In genomic region chr3:9400886-9401221, GRCm38 (mm10) we compare ENCODE assay signal across 11 mouse cellular contexts.
DNase-seq lines count a peak whose midpoint lies in the region; ATAC-seq and TF ChIP-seq lines count a peak whose summit lies in the region.
"Had no signal": no experiment of that assay in that cellular context is flagged by ENCODE, and none has a peak within 500 bp of the region (broad histone marks: within the 10 kb centered on the region; RNA-seq: fewer than 3 reads in every experiment).

No protein-coding gene starts in this region.

- no peaks in the 10 kb centered on the region for H3K9me3 ChIP-seq in heart, embryonic 10.5 days
- no peaks in the 10 kb centered on the region for H3K9me3 ChIP-seq in lung, embryonic 14.5 days (ENCODE audit: low read depth, low read length)
- H3K9me3 ChIP-seq in stomach, embryonic 16.5 days (replicated peaks; ENCODE audit: control insufficient read depth, low read length): no peaks in the 10 kb centered on the region
- H3K9me3 ChIP-seq: liver, embryonic 12.5 days; midbrain, embryonic 13.5 days had no signal

- H3K4me1 ChIP-seq in heart, embryonic 10.5 days: peaks cover 27% of the 10 kb centered on the region
- H3K4me1 ChIP-seq in lung, embryonic 14.5 days (ENCODE audit: insufficient read depth): peaks cover 18% of the 10 kb centered on the region
- peaks cover 14% of the 10 kb centered on the region; the same call in 1 of the 2 replicates for H3K4me1 ChIP-seq in stomach, embryonic 16.5 days (ENCODE audit: control insufficient read depth, insufficient read depth, low read length)

- no peak for DNase-seq in heart, embryonic 10.5 days (ENCODE audit: low spot score)
- no peak for DNase-seq in heart, postnatal 14 days
- peak; percentile 34 for DNase-seq in lung, embryonic 14.5 days
- DNase-seq in lung, postnatal 14 days: no peak
- peak; percentile 43 for DNase-seq in T-cell, adult 2 months (ENCODE audit: low spot score)
- DNase-seq in left cerebral cortex, adult 18-20 months (ENCODE audit: low spot score in 2 of 2): no peak
- DNase-seq in left cerebral cortex, postnatal 4 days: no peak
- DNase-seq: adrenal gland, postnatal 25 days had no signal

- H3K27ac ChIP-seq in heart, embryonic 10.5 days: peak overlapping the region; percentile 44; the same call in 1 of the 2 replicates
- H3K27ac ChIP-seq in lung, embryonic 14.5 days (ENCODE audit: low read depth): peak overlapping the region; percentile 26; the same call in 1 of the 2 replicates
- H3K27ac ChIP-seq in stomach, embryonic 16.5 days (ENCODE audit: low read length): no peak overlapping the region
- H3K27ac ChIP-seq: midbrain, embryonic 13.5 days had no signal

- H3K36me3 ChIP-seq in heart, embryonic 10.5 days: no peaks in the 10 kb centered on the region
- no peaks in the 10 kb centered on the region for H3K36me3 ChIP-seq in lung, embryonic 14.5 days (ENCODE audit: insufficient read depth)
- H3K36me3 ChIP-seq in stomach, embryonic 16.5 days (ENCODE audit: control insufficient read depth, insufficient read depth, low read length): no peaks in the 10 kb centered on the region
- H3K36me3 ChIP-seq: liver, embryonic 12.5 days; midbrain, embryonic 13.5 days had no signal

- H3K4me3 ChIP-seq in heart, embryonic 10.5 days: no peak overlapping the region
- no peak overlapping the region for H3K4me3 ChIP-seq in lung, embryonic 14.5 days (ENCODE audit: low read depth, low read length)
- no peak overlapping the region for H3K4me3 ChIP-seq in stomach, embryonic 16.5 days (replicated peaks; ENCODE audit: low read length)
- H3K4me3 ChIP-seq: liver, embryonic 12.5 days; midbrain, embryonic 13.5 days had no signal

- H3K27me3 ChIP-seq in heart, embryonic 10.5 days (ENCODE audit: insufficient read depth, poor library complexity, severe bottlenecking): no peaks in the 10 kb centered on the region
- H3K27me3 ChIP-seq in lung, embryonic 14.5 days (ENCODE audit: insufficient read depth, low read length): no peaks in the 10 kb centered on the region
- no peaks in the 10 kb centered on the region for H3K27me3 ChIP-seq in stomach, embryonic 16.5 days (ENCODE audit: control insufficient read depth, insufficient read depth, low read length)
- H3K27me3 ChIP-seq: liver, embryonic 12.5 days; midbrain, embryonic 13.5 days had no signal

- 0 out of 2 replicates have a peak, but pooled peaks have one; percentile 7 for ATAC-seq in lung, embryonic 14.5 days (ENCODE audit: insufficient read depth)
- peak; percentile 15; the same call in 1 of the 2 replicates for ATAC-seq in stomach, embryonic 16.5 days (ENCODE audit: insufficient read depth, low FRiP score)
- ATAC-seq: liver, embryonic 12.5 days had no signal

- peak overlapping the region; percentile 23; the same call in 1 of the 2 replicates for H3K4me2 ChIP-seq in lung, embryonic 14.5 days
- no peak overlapping the region for H3K4me2 ChIP-seq in stomach, embryonic 16.5 days (ENCODE audit: low read depth, low read length)
- H3K4me2 ChIP-seq: liver, embryonic 12.5 days; midbrain, embryonic 13.5 days had no signal

- no peak overlapping the region for H3K9ac ChIP-seq in lung, embryonic 14.5 days
- no peak overlapping the region for H3K9ac ChIP-seq in stomach, embryonic 16.5 days (ENCODE audit: low read length)
- H3K9ac ChIP-seq: liver, embryonic 12.5 days; midbrain, embryonic 13.5 days had no signal

- no peak for TF ChIP-seq CTCF in lung, embryonic 14.5 days (IDR thresholded peaks at IDR 0.05; ENCODE audit: low read depth)

- intact Hi-C loops in heart, postnatal 14 days (cut with DNase I): loop anchor here (1.0 to 5.0 kb wide), 6 partner anchors 65 to 546 kb away; no protein-coding TSS in a partner anchor
- intact Hi-C loops in left cerebral cortex, postnatal 4 days (cut with DNase I): loop anchor here (2.0 to 10.0 kb wide), 2 partner anchors 184 to 304 kb away; no protein-coding TSS in a partner anchor

- WGBS in heart, embryonic 10.5 days: 64% methylated on average over 3 of the region's 3 CpGs
- whole genome bisulfite sequencing in lung, embryonic 14.5 days: 27% methylated on average over 3 of the region's 3 CpGs
- 30% methylated on average over 3 of the region's 3 CpGs for WGBS in stomach, embryonic 16.5 days

Comparison
In these comparisons a context has a peak if more than half of its experiments do, and no peak if none do; other contexts are left out.
1. DNase-seq: peak in lung, embryonic 14.5 days (single experiment) and T-cell, adult 2 months (single experiment); none in heart, embryonic 10.5 days (single experiment), heart, postnatal 14 days (0 of 2), lung, postnatal 14 days (single experiment), left cerebral cortex, adult 18-20 months (0 of 2) and left cerebral cortex, postnatal 4 days (single experiment).